Mouse (Mus musculus): Measurements from ENCODE around the gene Tnn. TPM values are rescaled to one million over a fixed set of nuclear protein-coding genes. Genes with fewer than 3 reads are reported as not detected.
A peak's percentile ranks its signal among the peaks of the same experiment; 100 is the strongest.

Tnn gene
- total RNA-seq (2021), result not detected
- long read RNA-seq, experiment 1, result 0 reads
- long read RNA-seq, experiment 2, result 0 reads

- no peak for DNase-seq (ENCODE audit: low spot score)
Measured at GRCm38 (mm10) chr1:160153480-160153879, at the start of gene Tnn. Gene Tnn, minus strand, starts transcription at chr1:160153580.

GRCm38 (mm10) chr1:160195337-160195663, 41.9 kb upstream of the Tnn start:
- no peak for DNase-seq (ENCODE audit: low spot score)

GRCm38 (mm10) chr1:160194529-160195336, 41.4 kb upstream of the Tnn start, which contains the start of gene Mrps14:
Gene Mrps14, plus strand, starts transcription at chr1:160195215.
- DNase-seq (ENCODE audit: low spot score), result peak; percentile 99

- DNase-seq (ENCODE audit: low spot score), result no peak
Measured at GRCm38 (mm10) chr1:160184506-160184905, 31.1 kb upstream of the Tnn start.

- no peak for DNase-seq (ENCODE audit: low spot score)
Measured at GRCm38 (mm10) chr1:160181216-160181615, 27.8 kb upstream of the Tnn start.

- DNase-seq (ENCODE audit: low spot score), result no peak
Measured at GRCm38 (mm10) chr1:160176903-160177302, 23.5 kb upstream of the Tnn start.

GRCm38 (mm10) chr1:160166600-160166999, 13.2 kb upstream of the Tnn start:
- no peak for DNase-seq (ENCODE audit: low spot score)

GRCm38 (mm10) chr1:160158190-160158589, 4.8 kb upstream of the Tnn start:
- DNase-seq (ENCODE audit: low spot score), result no peak

- DNase-seq (ENCODE audit: low spot score), result no peak
Measured at GRCm38 (mm10) chr1:160150726-160151125, 2.7 kb downstream of the Tnn start.

GRCm38 (mm10) chr1:160149291-160149906, 4.0 kb downstream of the Tnn start:
- no peak for DNase-seq (ENCODE audit: low spot score)

GRCm38 (mm10) chr1:160147274-160147673, 6.1 kb downstream of the Tnn start:
- no peak for DNase-seq (ENCODE audit: low spot score)

GRCm38 (mm10) chr1:160145606-160146005, 7.8 kb downstream of the Tnn start:
- no peak for DNase-seq (ENCODE audit: low spot score)

- DNase-seq (ENCODE audit: low spot score), result no peak
Measured at GRCm38 (mm10) chr1:160144343-160144742, 9.0 kb downstream of the Tnn start.

- DNase-seq (ENCODE audit: low spot score), result no peak
Measured at GRCm38 (mm10) chr1:160136362-160136890, 17.0 kb downstream of the Tnn start.

GRCm38 (mm10) chr1:160133464-160134079, 19.8 kb downstream of the Tnn start:
- DNase-seq (ENCODE audit: low spot score), result no peak

GRCm38 (mm10) chr1:160123957-160124356, 29.4 kb downstream of the Tnn start:
- DNase-seq (ENCODE audit: low spot score), result no peak

- DNase-seq (ENCODE audit: low spot score), result no peak
Measured at GRCm38 (mm10) chr1:160108604-160109003, 44.8 kb downstream of the Tnn start.

GRCm38 (mm10) chr1:160105426-160105825, 48.0 kb downstream of the Tnn start:
- no peak for DNase-seq (ENCODE audit: low spot score)

GRCm38 (mm10) chr1:160100996-160101395, 52.4 kb downstream of the Tnn start:
- DNase-seq (ENCODE audit: low spot score), result peak; percentile 15

- DNase-seq (ENCODE audit: low spot score), result no peak
Measured at GRCm38 (mm10) chr1:160099659-160100302, 53.6 kb downstream of the Tnn start.

GRCm38 (mm10) chr1:160086651-160087050, 66.7 kb downstream of the Tnn start:
- no peak for DNase-seq (ENCODE audit: low spot score)

GRCm38 (mm10) chr1:160084239-160084638, 69.1 kb downstream of the Tnn start:
- no peak for DNase-seq (ENCODE audit: low spot score)

All from gastrocnemius, adult 18-20 months (tissue).